Mouse (Mus musculus): ENCODE measurements around the gene Gngt1. TPM values are rescaled to one million over a fixed set of nuclear protein-coding genes. Genes with fewer than 3 reads are reported as not detected.

The Gngt1 gene
- polyA plus RNA-seq, 1 experiment = not detected

DNA sequence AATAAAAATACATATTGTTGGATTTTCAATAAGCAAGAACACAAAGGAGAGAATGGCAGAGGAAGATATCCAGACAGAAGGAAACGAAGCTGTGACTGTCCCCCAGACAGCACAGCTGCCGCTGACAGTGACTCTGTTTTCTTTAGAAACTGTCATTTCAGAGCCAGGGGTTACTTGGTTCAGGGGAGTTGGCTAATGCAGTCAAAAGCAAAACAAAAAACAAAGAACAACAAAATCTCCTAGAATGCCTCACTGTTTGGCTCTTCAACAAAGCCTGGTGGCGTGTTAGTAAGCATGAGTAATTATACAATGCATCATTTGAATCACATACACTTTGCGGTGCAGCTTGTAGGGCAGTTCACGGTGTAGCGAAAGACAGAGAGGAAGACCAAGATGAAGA is 5.7 kb downstream of the Gngt1 start:
- TF ChIP-seq CTCF (conservative IDR thresholded peaks at IDR 0.05; ENCODE audit: insufficient read depth, insufficient read length, low read depth, low read length) (no peak), POLR2A (IDR thresholded peaks at IDR 0.05; ENCODE audit: low read depth, low read length) (no peak)
- Histone ChIP-seq H3K27me3 (replicated peaks; ENCODE audit: control insufficient read depth, insufficient read depth, low read length) (no peaks in the 10 kb centered on the region), H3K4me1 (ENCODE audit: control insufficient read depth, insufficient read depth, low read length) (peaks cover 2% of the 10 kb centered on the region; the same call in 1 of the 2 replicates), H3K27ac (ENCODE audit: insufficient read depth, low read depth, low read length) (no peak overlapping the region), H3K4me3 (ENCODE audit: insufficient read depth, low read depth, low read length) (no peak overlapping the region), H3K36me3 (ENCODE audit: control insufficient read depth, insufficient read depth, low read length) (no peaks in the 10 kb centered on the region)
- DNase-seq = peak; percentile 24
- 63% methylated on average over 6 of the region's 6 CpGs for WGBS

DNA sequence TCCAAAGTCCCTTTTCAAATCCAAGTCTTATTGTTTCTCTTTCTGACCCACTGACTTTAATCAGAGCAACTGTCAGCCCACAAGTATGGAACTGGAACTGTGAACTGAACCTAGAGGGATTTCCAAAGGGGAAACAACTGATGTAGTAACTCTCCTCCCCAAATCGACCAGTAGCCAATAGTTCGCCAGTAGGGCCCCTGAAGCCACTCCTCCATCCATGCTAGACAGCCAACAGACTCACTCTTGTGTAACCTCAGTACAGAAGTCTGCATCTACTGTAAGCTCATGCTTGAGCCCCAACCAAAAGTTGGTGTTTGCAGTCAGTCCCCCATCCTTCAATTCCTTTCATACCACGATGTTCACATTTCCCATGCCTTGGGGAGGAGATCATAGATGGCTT is 7.1 kb downstream of the Gngt1 start:
- WGBS = 80% methylated on average over 3 of the region's 3 CpGs
- no peak for DNase-seq
- H3K27ac ChIP-seq (ENCODE audit: insufficient read depth, low read depth, low read length) = no peak overlapping the region

DNA sequence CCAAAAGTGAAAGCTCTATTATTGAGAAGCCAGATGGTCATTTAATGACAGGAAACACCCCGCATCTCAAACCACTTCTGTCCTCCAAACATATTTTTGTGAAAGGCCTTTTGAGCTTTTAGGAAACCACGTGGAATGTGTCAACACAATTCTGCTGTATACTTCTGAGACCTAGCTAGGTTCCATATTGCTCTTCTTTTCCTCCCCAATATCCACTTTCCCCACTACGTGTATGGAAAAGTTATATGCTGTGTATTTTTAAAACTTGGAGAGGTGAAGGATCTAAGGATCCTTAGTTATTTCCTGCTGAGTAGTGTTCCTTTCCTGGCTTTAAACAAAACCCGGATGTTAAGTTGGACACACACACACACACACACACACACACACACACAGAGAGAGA is 9.9 kb downstream of the Gngt1 start:
- peaks cover 2% of the 10 kb centered on the region; the same call in 1 of the 2 replicates for H3K4me1 ChIP-seq (ENCODE audit: control insufficient read depth, insufficient read depth, low read length)
- 35% methylated on average over 4 of the region's 4 CpGs for WGBS
- peak overlapping the region; percentile 99 for H3K27ac ChIP-seq (ENCODE audit: insufficient read depth, low read depth, low read length)
- TF ChIP-seq POLR2A (IDR thresholded peaks at IDR 0.05; ENCODE audit: low read depth, low read length) (no peak), CTCF (conservative IDR thresholded peaks at IDR 0.05; ENCODE audit: insufficient read depth, insufficient read length, low read depth, low read length) (no peak)
- H3K36me3 ChIP-seq (ENCODE audit: control insufficient read depth, insufficient read depth, low read length) = no peaks in the 10 kb centered on the region
- H3K4me3 ChIP-seq (ENCODE audit: insufficient read depth, low read depth, low read length) = peak overlapping the region; percentile 93; the same call in 1 of the 2 replicates
- DNase-seq = no peak
- no peaks in the 10 kb centered on the region for H3K27me3 ChIP-seq (replicated peaks; ENCODE audit: control insufficient read depth, insufficient read depth, low read length)

More for the DNA sequence above, 7.1 kb downstream of the Gngt1 start:
- TF ChIP-seq CTCF (conservative IDR thresholded peaks at IDR 0.05; ENCODE audit: insufficient read depth, insufficient read length, low read depth, low read length) (no peak), POLR2A (IDR thresholded peaks at IDR 0.05; ENCODE audit: low read depth, low read length) (no peak)
- Histone ChIP-seq H3K36me3 (ENCODE audit: control insufficient read depth, insufficient read depth, low read length) (no peaks in the 10 kb centered on the region), H3K4me3 (ENCODE audit: insufficient read depth, low read depth, low read length) (no peak overlapping the region), H3K27me3 (replicated peaks; ENCODE audit: control insufficient read depth, insufficient read depth, low read length) (no peaks in the 10 kb centered on the region), H3K4me1 (ENCODE audit: control insufficient read depth, insufficient read depth, low read length) (peaks cover 2% of the 10 kb centered on the region; the same call in 1 of the 2 replicates)

DNA sequence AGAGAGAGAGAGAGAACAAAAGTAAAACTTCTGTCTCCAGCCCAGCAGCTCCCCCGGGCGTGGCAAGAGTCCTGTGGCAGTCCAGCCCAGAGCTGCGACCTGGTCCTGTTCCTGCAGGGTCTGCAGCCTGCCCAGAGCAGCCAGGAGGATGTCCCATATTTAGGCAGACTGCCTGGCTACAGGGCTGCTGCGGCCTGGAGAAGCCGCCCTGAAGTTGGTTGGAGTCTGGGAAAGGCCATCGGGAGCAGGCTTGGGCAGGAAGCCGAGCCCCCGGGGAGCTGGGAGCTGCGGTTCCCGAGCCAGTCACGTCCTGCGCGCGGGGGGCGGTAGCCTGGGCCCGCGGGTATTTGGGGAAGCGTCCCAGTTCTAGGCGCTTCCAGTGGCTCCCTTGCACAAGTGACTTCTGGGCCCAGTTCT is 10.3 kb downstream of the Gngt1 start, which contains the start of gene Gng11:
Gene Gng11, plus strand, starts transcription at position 15 of the 417 bp plus-strand sequence.
- WGBS = under 1% methylated on average over 19 of the region's 19 CpGs
- Histone ChIP-seq H3K36me3 (ENCODE audit: control insufficient read depth, insufficient read depth, low read length) (no peaks in the 10 kb centered on the region), H3K27ac (ENCODE audit: insufficient read depth, low read depth, low read length) (peak within 1 kb of the TSS; percentile 99), H3K4me1 (ENCODE audit: control insufficient read depth, insufficient read depth, low read length) (peaks cover 2% of the 10 kb centered on the region; the same call in 1 of the 2 replicates), H3K27me3 (replicated peaks; ENCODE audit: control insufficient read depth, insufficient read depth, low read length) (no peaks in the 10 kb centered on the region), H3K4me3 (ENCODE audit: insufficient read depth, low read depth, low read length) (peak within 1 kb of the TSS; percentile 93)
- TF ChIP-seq CTCF (conservative IDR thresholded peaks at IDR 0.05; ENCODE audit: insufficient read depth, insufficient read length, low read depth, low read length) (no peak), POLR2A (IDR thresholded peaks at IDR 0.05; ENCODE audit: low read depth, low read length) (no peak)
- DNase-seq = peak; percentile 87

DNA sequence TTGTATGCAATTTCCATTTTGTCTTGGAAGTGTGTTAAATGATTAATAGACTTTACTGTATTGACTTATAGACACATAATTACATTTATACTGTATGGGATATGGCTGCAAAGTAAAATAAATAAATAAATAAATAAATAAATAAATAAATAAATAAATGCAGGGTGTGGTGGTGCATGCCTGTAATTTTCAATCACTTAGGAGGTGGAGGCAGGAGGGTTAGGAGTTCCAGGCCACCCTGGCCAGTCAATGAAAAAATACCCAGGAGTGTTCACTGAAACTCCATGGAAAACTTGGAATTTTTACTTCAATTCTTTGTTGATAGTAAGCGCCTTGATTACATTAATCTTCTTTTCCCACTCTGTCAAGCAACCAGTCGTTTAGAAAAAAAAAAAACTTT is 11.2 kb downstream of the Gngt1 start:
- TF ChIP-seq POLR2A (IDR thresholded peaks at IDR 0.05; ENCODE audit: low read depth, low read length) (no peak), CTCF (conservative IDR thresholded peaks at IDR 0.05; ENCODE audit: insufficient read depth, insufficient read length, low read depth, low read length) (no peak)
- H3K27me3 ChIP-seq (replicated peaks; ENCODE audit: control insufficient read depth, insufficient read depth, low read length) = no peaks in the 10 kb centered on the region
- WGBS = 63% methylated on average over 2 of the region's 2 CpGs

DNA sequence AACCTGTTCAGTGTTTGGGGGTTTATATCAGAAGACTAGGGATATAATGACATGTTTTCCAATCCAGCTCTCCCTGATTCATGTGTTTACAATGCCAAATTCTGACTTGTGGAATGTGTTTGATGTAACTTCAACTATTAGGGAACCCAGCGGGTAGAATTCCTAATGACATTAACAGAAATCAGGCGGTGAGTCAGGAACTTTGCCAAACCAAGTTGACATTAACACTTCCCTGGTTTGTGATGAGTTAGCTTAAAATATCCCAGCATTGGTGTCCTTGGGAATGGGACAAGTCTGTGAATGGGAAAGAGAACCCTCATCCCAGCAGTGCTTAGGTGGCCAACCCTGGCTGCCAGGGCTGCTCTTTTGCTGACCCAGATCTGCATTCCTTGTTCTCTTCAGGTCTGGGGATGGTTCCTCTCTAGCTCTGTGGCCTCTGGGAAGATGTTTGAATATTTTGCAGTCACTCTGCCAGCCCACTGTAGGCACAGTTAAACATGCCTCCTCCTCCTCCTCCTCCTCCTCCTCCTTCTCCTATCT is 15.0 kb downstream of the Gngt1 start:
- Histone ChIP-seq H3K4me3 (ENCODE audit: insufficient read depth, low read depth, low read length) (no peak overlapping the region), H3K27ac (ENCODE audit: insufficient read depth, low read depth, low read length) (no peak overlapping the region), H3K4me1 (ENCODE audit: control insufficient read depth, insufficient read depth, low read length) (no peaks in the 10 kb centered on the region), H3K36me3 (ENCODE audit: control insufficient read depth, insufficient read depth, low read length) (no peaks in the 10 kb centered on the region), H3K27me3 (replicated peaks; ENCODE audit: control insufficient read depth, insufficient read depth, low read length) (no peaks in the 10 kb centered on the region)
- TF ChIP-seq POLR2A (IDR thresholded peaks at IDR 0.05; ENCODE audit: low read depth, low read length) (no peak), CTCF (conservative IDR thresholded peaks at IDR 0.05; ENCODE audit: insufficient read depth, insufficient read length, low read depth, low read length) (no peak)
- peak; percentile 26 for DNase-seq
- 28% methylated on average over 2 of the region's 2 CpGs for WGBS

More for the DNA sequence above, 11.2 kb downstream of the Gngt1 start:
- DNase-seq = no peak
- 0 out of 2 replicates have a peak overlapping the region, but pooled peaks have one; percentile 93 for H3K4me3 ChIP-seq (ENCODE audit: insufficient read depth, low read depth, low read length)
- H3K4me1 ChIP-seq (ENCODE audit: control insufficient read depth, insufficient read depth, low read length) = no peaks in the 10 kb centered on the region; the same call in 1 of the 2 replicates
- H3K27ac ChIP-seq (ENCODE audit: insufficient read depth, low read depth, low read length) = no peak overlapping the region
- no peaks in the 10 kb centered on the region for H3K36me3 ChIP-seq (ENCODE audit: control insufficient read depth, insufficient read depth, low read length)

DNA sequence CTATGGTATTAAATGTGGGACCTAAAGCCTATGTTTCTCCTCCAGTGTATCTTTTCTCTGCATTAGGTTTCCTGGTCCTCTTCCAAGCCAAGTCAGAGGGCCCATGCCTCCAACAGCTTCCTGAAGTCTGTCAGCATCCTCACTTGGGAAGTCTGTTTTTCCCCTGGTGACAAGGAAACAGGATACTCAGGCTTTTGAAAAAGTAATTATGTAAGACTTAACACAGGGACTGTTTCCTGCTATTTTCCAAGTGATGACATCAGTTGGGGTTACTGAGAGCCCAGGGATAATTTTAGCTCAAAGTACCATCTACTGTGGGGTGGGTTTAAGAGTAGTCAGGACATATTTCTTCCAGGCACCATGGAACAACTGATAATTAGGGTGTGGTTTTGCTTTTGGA is 16.0 kb downstream of the Gngt1 start:
- H3K27ac ChIP-seq (ENCODE audit: insufficient read depth, low read depth, low read length) = no peak overlapping the region
- no peak for TF ChIP-seq POLR2A (IDR thresholded peaks at IDR 0.05; ENCODE audit: low read depth, low read length)
- TF ChIP-seq CTCF (conservative IDR thresholded peaks at IDR 0.05; ENCODE audit: insufficient read depth, insufficient read length, low read depth, low read length) = no peak
- H3K4me1 ChIP-seq (ENCODE audit: control insufficient read depth, insufficient read depth, low read length) = no peaks in the 10 kb centered on the region
- H3K27me3 ChIP-seq (replicated peaks; ENCODE audit: control insufficient read depth, insufficient read depth, low read length) = no peaks in the 10 kb centered on the region
- H3K4me3 ChIP-seq (ENCODE audit: insufficient read depth, low read depth, low read length) = no peak overlapping the region
- H3K36me3 ChIP-seq (ENCODE audit: control insufficient read depth, insufficient read depth, low read length) = no peaks in the 10 kb centered on the region
- peak; percentile 69 for DNase-seq

Measured in kidney, adult 2 months (tissue).